In the genomic region with DNA sequence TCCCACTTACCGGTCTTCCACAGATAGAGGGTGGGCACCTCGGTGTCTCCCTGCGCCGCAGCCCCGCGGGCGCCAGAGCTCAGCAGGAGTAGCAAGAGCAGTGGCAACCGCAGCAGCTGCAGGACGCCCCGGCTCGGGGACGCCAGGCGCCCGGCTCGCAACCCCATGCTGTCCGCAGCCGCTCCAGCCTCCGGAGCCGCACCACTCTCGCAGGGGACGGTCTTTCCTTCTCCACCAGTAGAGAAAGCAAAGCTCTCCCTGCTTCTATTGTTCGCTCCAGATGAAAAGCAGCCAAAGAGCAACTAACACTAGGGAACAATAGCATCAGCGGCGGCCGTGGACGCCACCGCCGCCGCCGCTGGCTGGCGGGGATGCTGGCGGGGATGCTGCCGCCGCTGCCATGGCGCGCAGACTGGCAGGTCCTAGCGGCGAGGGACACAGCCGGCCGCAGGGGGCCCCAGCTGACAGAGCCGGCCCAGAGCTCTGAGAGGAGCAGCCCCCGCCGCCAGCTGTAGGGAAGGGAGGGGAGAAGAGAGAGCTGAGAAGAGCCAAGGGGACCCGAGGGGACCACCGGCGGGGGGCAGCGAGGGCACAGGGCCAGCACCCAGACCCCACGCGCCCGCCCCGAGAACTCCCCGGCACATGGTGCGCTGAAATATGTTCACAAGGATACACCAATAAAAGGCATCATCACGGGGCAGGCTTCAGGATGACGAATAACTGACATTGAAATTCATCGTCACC, we compare ENCODE assay signal across 8 mouse cellular contexts. TPM values are rescaled to one million over a fixed set of nuclear protein-coding genes. Genes with fewer than 3 reads are reported as not detected.
DNase-seq lines count a peak whose midpoint lies in the region; ATAC-seq and TF ChIP-seq lines count a peak whose summit lies in the region.

A gene (minus strand): TSS at position 624 of the 744 bp plus-strand sequence.

- H3K4me2 ChIP-seq in forebrain, embryonic 11.5 days (ENCODE audit: low read depth, low read length, severe bottlenecking), result peak within 1 kb of the TSS; percentile 65
- peak within 1 kb of the TSS; percentile 91 for H3K4me2 ChIP-seq in heart, embryonic 13.5 days
- H3K4me2 ChIP-seq in neural tube, embryonic 13.5 days, result peak within 1 kb of the TSS; percentile 65

- peaks cover 3% of the 10 kb centered on the region for H3K4me1 ChIP-seq in forebrain, embryonic 11.5 days (replicated peaks; ENCODE audit: control insufficient read depth, insufficient read depth, low read length)
- peaks cover 7% of the 10 kb centered on the region for H3K4me1 ChIP-seq in heart, embryonic 13.5 days
- H3K4me1 ChIP-seq in liver, adult 2 months (ENCODE audit: control insufficient read depth, insufficient read depth, low read length), result no peaks in the 10 kb centered on the region
- peaks cover 18% of the 10 kb centered on the region for H3K4me1 ChIP-seq in neural tube, embryonic 13.5 days (replicated peaks)

- peak; percentile 86 for ATAC-seq in forebrain, embryonic 11.5 days (replicated peaks; ENCODE audit: low FRiP score)
- peak; percentile 46; the same call in 1 of the 2 replicates for ATAC-seq in heart, embryonic 13.5 days (ENCODE audit: extremely low read depth, insufficient number of reproducible peaks, low FRiP score, low TSS enrichment)
- peak; percentile 96 for ATAC-seq in neural tube, embryonic 13.5 days (ENCODE audit: low read depth)

- H3K79me2 ChIP-seq in liver, adult 2 months (ENCODE audit: control insufficient read depth, insufficient read depth, low read length), result no peaks in the 10 kb centered on the region

- TF ChIP-seq POLR2A in brain, embryonic 14.5 days (IDR thresholded peaks at IDR 0.05; ENCODE audit: borderline replicate concordance, extremely low read depth, insufficient read depth, insufficient read length, poor library complexity, severe bottlenecking), result no peak; the same call in 1 of the 2 replicates
- TF ChIP-seq POLR2A in liver, adult 2 months (IDR thresholded peaks at IDR 0.05; ENCODE audit: extremely low read depth, insufficient read depth, low read length), result no peak

- 0 out of 2 replicates have a peak, but pooled peaks have one; percentile 0 for TF ChIP-seq CTCF in brain, embryonic 14.5 days (IDR thresholded peaks at IDR 0.05; ENCODE audit: borderline replicate concordance, extremely low read depth, insufficient read depth, insufficient read length)
- TF ChIP-seq CTCF in liver, adult 2 months (IDR thresholded peaks at IDR 0.05; ENCODE audit: low read depth, low read length), result no peak

- peak within 1 kb of the TSS; percentile 58 for H3K9ac ChIP-seq in forebrain, embryonic 11.5 days (ENCODE audit: low read length)
- peak within 1 kb of the TSS; percentile 81 for H3K9ac ChIP-seq in heart, embryonic 13.5 days
- 0 out of 2 replicates have a peak within 1 kb of the TSS, but pooled peaks have one; percentile 24 for H3K9ac ChIP-seq in liver, adult 2 months (ENCODE audit: low read depth, low read length)
- H3K9ac ChIP-seq in neural tube, embryonic 13.5 days, result peak within 1 kb of the TSS; percentile 96

- H3K4me3 ChIP-seq in forebrain, embryonic 11.5 days (ENCODE audit: low read depth, low read length), result peak within 1 kb of the TSS; percentile 55
- H3K4me3 ChIP-seq in heart, embryonic 13.5 days, result peak within 1 kb of the TSS; percentile 72
- H3K4me3 ChIP-seq in liver, adult 2 months (ENCODE audit: insufficient read depth, low read depth, low read length), result peak within 1 kb of the TSS; percentile 64; the same call in 1 of the 2 replicates
- peak within 1 kb of the TSS; percentile 69 for H3K4me3 ChIP-seq in neural tube, embryonic 13.5 days

- peak; percentile 24 for DNase-seq in 3134 (ENCODE audit: extremely low read depth, insufficient read length, low spot score)
- peak; percentile 87 for DNase-seq in brain, embryonic 14.5 days (ENCODE audit: low read depth)
- peak; percentile 81 for DNase-seq in forebrain, embryonic 11.5 days (ENCODE audit: low spot score)
- peak; percentile 73 for DNase-seq in kidney, postnatal 10 days
- no peak for DNase-seq in liver, adult 2 months (ENCODE audit: extremely low read depth, low read depth, low spot score)
- DNase-seq in yolk sac, embryonic 10.5 days (ENCODE audit: low spot score), result peak; percentile 35

- no peaks in the 10 kb centered on the region for H3K36me3 ChIP-seq in forebrain, embryonic 11.5 days (ENCODE audit: control insufficient read depth, insufficient read depth, low read length)
- H3K36me3 ChIP-seq in heart, embryonic 13.5 days, result no peaks in the 10 kb centered on the region
- no peaks in the 10 kb centered on the region for H3K36me3 ChIP-seq in liver, adult 2 months (ENCODE audit: control insufficient read depth, insufficient read depth, low read length)
- H3K36me3 ChIP-seq in neural tube, embryonic 13.5 days, result no peaks in the 10 kb centered on the region

- under 1% methylated on average over 56 of the region's 56 CpGs for WGBS in forebrain, embryonic 11.5 days
- under 1% methylated on average over 56 of the region's 56 CpGs for WGBS in heart, embryonic 13.5 days
- 1% methylated on average over 56 of the region's 56 CpGs for WGBS in liver, adult 2 months
- under 1% methylated on average over 55 of the region's 56 CpGs for WGBS in neural tube, embryonic 13.5 days

- H3K27me3 ChIP-seq in forebrain, embryonic 11.5 days (ENCODE audit: control insufficient read depth, insufficient read depth, low read length), result peaks cover 7% of the 10 kb centered on the region; the same call in 1 of the 2 replicates
- no peaks in the 10 kb centered on the region for H3K27me3 ChIP-seq in heart, embryonic 13.5 days (replicated peaks)
- H3K27me3 ChIP-seq in liver, adult 2 months (ENCODE audit: control insufficient read depth, insufficient read depth, low read length), result peaks cover 13% of the 10 kb centered on the region
- H3K27me3 ChIP-seq in neural tube, embryonic 13.5 days, result no peaks in the 10 kb centered on the region

- no peaks in the 10 kb centered on the region for H3K9me3 ChIP-seq in forebrain, embryonic 11.5 days (ENCODE audit: control insufficient read depth, low read length)
- H3K9me3 ChIP-seq in heart, embryonic 13.5 days, result no peaks in the 10 kb centered on the region
- H3K9me3 ChIP-seq in neural tube, embryonic 13.5 days, result no peaks in the 10 kb centered on the region

- H3K27ac ChIP-seq in forebrain, embryonic 11.5 days (ENCODE audit: low read depth, low read length), result peak within 1 kb of the TSS; percentile 54
- peak within 1 kb of the TSS; percentile 68 for H3K27ac ChIP-seq in heart, embryonic 13.5 days (replicated peaks)
- H3K27ac ChIP-seq in liver, adult 2 months (replicated peaks; ENCODE audit: insufficient read depth, low read depth, low read length), result no peak within 1 kb of the TSS
- H3K27ac ChIP-seq in neural tube, embryonic 13.5 days (replicated peaks), result peak within 1 kb of the TSS; percentile 99

RNA-seq across cellular contexts. Expression of the gene that starts here (rescaled TPM):
- 11.7 and 25.8 TPM in 2 replicates for polyA plus RNA-seq in brain, embryonic 14.5 days (2012; rRNA removed)
- 4.9 and 5.8 TPM in 2 replicates for polyA plus RNA-seq in forebrain, embryonic 11.5 days (2014; fragmentation: Nextera tagmentation; extraction: Ambion mirVana)
- 3.0 and 3.6 TPM in 2 replicates for polyA plus RNA-seq in heart, embryonic 13.5 days (2015; fragmentation: Nextera tagmentation; extraction: Ambion mirVana)
- total RNA-seq in liver, adult 2 months (2014; rRNA removed), result 0.37 and 1.6 TPM in 2 replicates
- polyA plus RNA-seq in liver, adult 2 months (2012; rRNA removed), result 0.13 and 0.22 TPM in 2 replicates
- polyA plus RNA-seq in neural tube, embryonic 13.5 days (2015; fragmentation: Nextera tagmentation; extraction: Ambion mirVana), result 57.9 and 60.5 TPM in 2 replicates

Comparison
In these comparisons a context has a peak if more than half of its experiments do, and no peak if none do; other contexts are left out.
1. ATAC-seq: peak in every context shown above with its lines; median percentile 96 in neural tube, embryonic 13.5 days; 86 in forebrain, embryonic 11.5 days; 46 in heart, embryonic 13.5 days.
2. H3K9ac ChIP-seq: peak in every context shown above with its lines; median percentile 96 in neural tube, embryonic 13.5 days; 81 in heart, embryonic 13.5 days; 58 in forebrain, embryonic 11.5 days; 24 in liver, adult 2 months.